Mouse (Mus musculus) G1E (cell line): ENCODE data around the gene Wwp2.

ENCODE experiments used
- CTCF ChIP-seq: IDR thresholded peaks from 2 replicates; pipeline ENCODE4 v1.5.1; 2012; ENCODE audit warnings: low read depth, low read length, inconsistent platforms, mixed read lengths
- GATA1 ChIP-seq: IDR thresholded peaks from 2 replicates; pipeline ENCODE4 v1.6.1; 2012; ENCODE audit warnings: borderline replicate concordance, low read length, inconsistent platforms, mixed read lengths
- POLR2AphosphoS5 ChIP-seq: IDR thresholded peaks from 2 replicates; pipeline ENCODE4 v1.6.1; 2012; ENCODE audit warnings: low read depth, low read length, inconsistent platforms; ENCODE audit not compliant: insufficient replicate concordance

DNA sequence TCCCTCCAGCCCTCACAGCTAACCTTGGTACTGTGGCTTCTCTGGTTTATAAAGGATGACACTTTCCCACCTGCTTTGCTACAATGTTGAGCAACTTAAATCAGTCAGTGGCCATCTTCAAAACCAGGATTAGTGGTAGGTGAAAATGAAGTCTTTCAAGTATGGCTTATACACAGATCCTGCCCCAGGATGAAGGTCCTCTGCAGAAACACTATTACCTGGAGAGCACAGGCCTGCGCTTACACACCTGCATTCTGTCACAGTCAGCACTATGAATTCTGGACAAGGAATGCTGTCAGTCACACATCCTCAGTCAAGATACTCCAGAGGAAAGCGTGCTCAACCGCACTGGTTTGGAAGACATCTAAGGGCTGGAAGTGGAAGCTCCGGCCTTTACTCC is 145.4 kb downstream of the Wwp2 start:
- TF ChIP-seq CTCF: no peak
- no peak for TF ChIP-seq GATA1
- no peak for TF ChIP-seq POLR2AphosphoS5
